Mouse (Mus musculus) gastrocnemius, adult 18-20 months (tissue): ENCODE results near the gene Ptpn1. TPM values are rescaled to one million over a fixed set of nuclear protein-coding genes. Genes with fewer than 3 reads are reported as not detected.

Source experiments
- DNase-seq: peaks from one replicate; pipeline ENCODE4 v3.0.0; 2021; ENCODE audit warnings: low spot score
- total RNA-seq, 2 experiments: library from RNA; stranded (reverse); gene quantifications; 2 replicates each; pipeline ENCODE4 v1.2.3; 2021

The Ptpn1 gene
- total RNA-seq, 2 experiments from 2014 or later, result 17.6 to 19.3 TPM

DNA sequence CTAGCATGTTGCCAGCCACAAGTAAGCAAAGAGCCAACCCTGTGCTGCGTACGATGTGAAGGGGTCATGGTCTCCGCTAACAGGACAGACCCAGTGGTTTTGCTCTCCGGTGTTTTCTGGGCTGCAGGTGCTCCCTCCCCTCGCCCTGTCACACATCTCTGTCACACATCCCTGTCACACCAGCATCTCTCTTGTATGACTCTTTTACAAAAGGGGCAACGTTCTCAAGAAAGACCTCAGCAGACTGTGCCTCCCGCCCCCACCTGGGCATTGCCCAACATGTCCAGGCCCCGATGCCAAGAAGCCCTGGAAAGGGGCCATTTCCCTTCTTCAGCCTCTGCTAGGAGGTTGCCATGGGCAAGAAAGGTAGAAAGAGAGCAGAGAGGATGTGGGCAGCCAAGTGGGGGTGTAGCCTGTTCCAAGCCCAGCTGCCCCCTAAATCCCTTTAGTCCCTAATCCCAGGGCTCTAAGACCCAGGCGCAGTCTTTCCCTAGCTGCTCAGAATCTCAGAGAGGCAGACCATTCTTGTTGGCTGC, 10.8 kb upstream of the Ptpn1 start:
- DNase-seq, result no peak

DNA sequence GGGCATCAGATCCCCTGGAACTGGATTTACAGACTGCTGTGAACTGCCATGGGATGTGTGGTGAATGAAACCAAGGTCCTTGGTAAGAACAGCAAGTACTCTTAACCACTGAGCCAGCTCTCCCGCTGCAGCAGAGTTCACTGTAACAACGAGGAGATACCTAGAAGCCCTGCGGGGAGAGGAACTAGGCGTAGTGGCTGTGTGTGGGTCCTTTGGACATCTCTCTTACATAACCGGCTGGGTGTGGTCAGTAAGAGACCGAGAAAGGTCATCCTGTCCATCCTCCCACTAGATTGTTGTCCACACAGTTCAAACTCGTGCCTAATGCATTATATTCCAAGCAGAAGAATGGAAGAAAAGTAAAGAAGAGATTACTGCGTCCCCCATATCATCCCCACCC, 10.0 kb upstream of the Ptpn1 start:
- no peak for DNase-seq

- DNase-seq, result no peak
Observed at GRCm38 (mm10) chr2:167924011-167924410, 7.8 kb upstream of the Ptpn1 start.

DNA sequence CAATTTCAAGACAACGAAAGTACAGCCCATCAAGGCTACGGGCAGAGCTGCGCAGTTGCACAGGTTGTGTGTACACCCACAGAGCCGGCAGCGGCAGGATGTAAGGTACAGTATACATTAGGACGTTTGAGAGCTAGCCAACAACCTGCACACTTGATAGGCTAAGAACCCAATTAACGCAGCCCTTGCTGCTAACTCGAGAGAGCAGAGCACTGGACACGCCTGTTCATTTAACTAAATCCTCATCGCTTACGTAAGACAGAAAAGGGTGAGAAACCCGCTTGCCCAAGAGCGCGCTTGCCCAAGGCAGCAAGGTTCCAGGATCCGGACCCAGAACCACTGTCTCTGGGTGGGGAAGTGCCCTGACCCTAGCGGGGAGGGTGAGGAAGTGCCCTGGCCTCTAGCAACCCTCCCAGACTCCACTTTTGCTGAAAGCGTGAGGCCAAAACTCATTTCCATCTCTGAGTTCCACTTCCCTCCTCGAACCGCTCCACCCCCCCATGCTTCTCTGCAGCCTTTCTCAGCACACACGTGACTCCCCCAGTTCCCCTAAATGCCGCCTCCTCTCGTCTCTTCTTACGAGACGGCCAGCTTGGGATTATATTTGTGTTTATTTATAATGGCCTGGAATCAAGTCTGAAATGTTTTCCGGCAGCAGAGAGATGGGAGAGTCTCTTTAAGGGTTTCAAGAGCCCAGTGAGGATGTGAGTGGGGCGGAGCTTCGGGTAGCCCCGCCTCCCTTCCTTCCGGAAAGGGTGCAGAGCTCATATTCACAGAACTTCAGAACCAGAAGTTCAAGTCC, 6.9 kb upstream of the Ptpn1 start:
- peak; percentile 84 for DNase-seq

DNA sequence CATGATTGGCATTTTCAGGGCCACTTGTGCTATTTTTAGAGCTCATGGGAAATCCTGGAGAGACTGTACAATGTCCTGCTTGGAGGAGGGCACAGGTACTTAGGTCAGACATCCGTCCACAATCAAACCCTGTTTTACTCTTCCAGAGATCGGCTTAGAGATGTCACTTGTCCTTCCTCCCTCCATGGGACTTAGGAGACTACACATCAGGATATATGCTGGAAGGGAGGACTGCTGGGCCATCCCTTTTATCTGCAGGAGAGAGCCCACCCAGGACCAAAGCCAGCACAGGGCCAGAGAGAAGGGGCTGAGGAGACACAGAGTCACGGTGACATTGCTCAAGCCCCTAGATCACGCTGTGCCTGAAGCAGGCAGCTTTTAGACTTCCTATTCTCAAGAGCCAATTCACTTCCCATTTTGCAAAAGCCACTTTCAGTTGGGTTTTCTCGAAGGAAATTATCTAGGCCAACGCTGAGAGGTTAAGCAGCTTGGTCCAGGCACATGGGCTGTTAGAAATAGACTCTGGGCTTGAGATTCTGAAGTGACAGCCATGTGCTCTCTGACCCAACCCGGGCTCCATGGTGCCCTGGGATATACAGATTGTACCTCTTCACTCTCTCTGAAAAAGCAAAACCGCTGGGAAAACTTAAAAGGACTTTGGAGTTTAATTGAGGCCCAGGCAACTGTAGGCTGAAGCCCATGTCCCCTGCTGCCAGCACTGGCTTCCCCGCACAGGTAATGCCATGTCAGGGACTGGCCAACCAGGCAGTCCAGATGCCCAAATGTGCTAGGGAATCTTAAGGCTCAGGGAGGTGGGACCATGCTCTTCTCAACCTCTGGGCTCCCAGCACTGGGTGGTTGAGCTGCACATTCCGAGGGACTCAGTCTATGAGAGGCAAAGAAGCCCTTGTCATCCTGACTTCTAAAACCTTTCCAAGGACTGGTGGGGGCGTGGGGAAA, 5.7 kb upstream of the Ptpn1 start:
- DNase-seq, result no peak

DNA sequence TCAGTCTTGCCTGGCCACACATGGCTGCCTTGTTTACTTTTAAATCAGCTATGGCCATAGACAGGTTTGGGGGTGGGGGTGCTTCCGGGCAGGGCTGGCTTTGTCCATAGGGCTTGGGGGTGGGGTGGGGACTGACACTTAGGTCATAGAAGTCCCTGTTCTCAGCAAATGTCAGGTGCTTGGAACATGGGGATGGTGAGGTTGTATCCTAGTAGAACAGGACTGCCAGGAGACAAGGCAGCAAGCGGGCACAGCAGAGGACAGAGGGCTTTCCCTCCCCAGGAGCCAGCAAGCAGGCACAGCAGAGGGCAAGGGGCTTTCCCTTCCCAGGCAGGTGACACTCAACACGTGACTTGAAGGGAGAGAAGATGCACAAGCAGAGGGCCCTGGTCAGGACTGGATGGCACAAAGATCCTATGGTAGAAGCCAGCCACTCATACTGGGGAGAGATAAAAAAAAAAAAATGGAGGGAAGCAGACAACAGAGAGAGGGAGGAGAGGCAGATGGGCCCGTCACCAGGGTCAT, 3.8 kb upstream of the Ptpn1 start:
- no peak for DNase-seq

GRCm38 (mm10) chr2:167928972-167929371, 2.9 kb upstream of the Ptpn1 start:
- DNase-seq, result no peak

- no peak for DNase-seq
Observed at GRCm38 (mm10) chr2:167930975-167931374, 882 bp upstream of the Ptpn1 start.

DNA sequence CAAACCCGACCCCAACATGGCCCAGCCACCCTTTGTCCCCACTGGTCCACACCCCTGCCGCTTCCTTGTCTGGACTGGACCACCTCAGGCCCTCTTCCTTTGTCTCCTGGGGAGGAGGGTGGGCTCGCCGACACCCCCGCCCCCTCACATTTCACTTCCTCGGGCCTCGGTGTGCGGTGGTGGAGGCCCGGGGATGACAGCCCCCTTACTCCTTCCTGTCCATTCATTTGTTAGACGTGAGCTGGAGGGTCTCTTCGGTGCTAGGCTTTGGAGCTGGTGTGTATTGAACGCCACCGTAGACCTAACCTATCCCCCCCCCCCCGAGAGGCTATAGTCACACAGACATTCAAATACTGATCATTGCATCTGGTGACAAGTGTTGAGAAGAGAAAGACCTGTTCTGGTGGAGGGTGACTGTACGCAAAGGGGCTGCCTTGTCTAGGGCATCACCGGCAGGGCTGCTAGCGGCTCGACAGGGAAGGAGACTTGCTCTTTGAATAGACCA, 922 bp downstream of the Ptpn1 start:
- no peak for DNase-seq

- DNase-seq, result no peak
Observed at GRCm38 (mm10) chr2:167933397-167933796, 1.5 kb downstream of the Ptpn1 start.

DNA sequence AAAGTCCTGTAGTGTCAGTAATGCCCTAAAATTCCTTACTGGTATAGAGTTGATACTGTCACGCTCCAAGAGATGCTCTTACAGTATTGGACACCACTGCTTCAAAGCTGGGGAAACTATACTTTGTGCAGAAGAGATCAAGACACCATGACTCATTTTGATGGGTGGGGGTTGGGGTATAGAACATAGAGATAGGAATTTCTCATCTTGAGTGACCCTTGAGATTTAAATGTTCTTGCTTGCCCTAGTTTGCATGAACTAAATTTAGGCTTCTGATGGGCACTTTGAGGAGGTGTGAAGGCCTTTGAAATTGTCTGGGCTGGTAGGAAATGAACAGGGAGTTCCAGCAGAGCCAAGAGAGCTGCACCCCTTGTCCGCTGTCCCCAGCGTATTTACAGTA, 4.1 kb downstream of the Ptpn1 start:
- DNase-seq, result no peak

- no peak for DNase-seq
Observed at GRCm38 (mm10) chr2:167938786-167939185, 6.9 kb downstream of the Ptpn1 start.

DNA sequence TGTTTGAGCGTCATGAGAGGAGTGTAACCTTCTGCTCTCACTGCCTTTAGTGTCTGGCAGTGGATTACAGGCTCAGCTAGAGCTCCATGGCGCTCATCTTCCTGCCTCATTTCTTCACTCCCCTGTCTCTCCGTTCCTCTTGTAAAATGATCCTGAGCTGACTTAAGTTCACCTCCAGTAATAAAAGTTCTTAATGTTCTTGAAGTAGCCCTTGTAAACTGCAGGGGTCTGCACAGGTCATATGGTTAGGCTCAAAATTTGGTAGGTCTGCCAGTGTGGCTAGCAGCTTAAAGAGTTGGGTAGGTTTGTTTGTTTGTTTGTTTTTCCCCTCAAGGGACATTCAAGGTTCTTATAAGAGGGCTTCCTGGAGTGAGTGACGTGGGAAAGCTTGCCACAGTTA, 7.3 kb downstream of the Ptpn1 start:
- DNase-seq, result no peak

DNA sequence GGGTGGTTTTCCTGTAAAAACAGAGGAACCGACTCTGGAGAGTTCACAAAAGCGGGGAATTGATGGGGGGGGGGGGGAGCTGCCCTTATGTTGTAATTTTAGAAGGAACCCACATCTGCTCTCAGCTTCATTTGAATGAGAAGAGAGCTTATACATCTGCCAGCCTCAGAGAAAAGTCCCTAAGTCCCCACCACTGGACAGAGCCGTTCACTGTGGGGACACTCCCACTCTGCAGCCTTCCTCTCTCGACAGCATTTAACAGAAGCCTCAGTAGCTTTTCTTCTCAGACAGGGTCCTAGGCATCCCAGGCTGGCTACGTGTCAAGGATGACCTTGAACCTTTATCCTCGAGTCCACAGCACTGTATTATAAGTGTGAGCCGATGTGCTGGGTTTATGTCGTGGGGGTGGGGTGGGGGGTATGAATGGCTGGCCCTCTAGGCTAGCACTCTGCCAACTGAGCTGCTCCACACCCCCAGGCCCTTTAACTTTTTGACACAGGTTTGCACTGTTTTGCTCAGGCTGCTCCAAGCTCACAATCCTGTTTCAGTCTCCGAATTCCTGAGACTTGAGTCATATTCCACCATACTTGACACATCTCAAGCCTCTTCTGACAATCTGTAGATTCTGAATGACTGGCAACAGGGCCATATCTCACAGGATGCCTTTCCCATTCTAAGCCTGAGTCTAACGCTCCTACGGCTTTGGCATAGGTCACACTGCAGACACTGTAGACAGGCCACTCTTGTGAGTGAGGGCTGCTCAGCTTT, 8.0 kb downstream of the Ptpn1 start:
- no peak for DNase-seq

GRCm38 (mm10) chr2:167940636-167941035, 8.8 kb downstream of the Ptpn1 start:
- no peak for DNase-seq

DNA sequence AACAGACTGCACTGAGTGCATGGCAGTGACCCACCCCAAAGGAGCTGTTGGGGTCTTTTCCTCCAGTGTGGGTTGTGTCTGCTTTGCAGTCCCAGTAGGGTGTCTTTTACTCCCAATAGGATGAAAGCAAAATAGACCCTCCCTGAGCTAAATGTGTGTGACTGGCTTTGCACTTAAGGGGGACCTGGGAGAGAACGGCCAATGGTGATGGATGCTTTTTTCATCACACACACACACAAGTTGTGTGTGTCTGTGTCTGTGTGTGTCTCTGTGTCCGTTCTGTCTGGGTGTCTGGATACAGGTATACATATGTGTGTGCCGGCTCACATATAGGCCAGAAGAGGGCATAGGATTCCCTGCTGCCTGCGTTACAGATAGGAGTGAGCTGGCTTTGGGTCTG, 9.5 kb downstream of the Ptpn1 start:
- no peak for DNase-seq

- no peak for DNase-seq
Observed at GRCm38 (mm10) chr2:167941745-167942176, 9.9 kb downstream of the Ptpn1 start.

DNA sequence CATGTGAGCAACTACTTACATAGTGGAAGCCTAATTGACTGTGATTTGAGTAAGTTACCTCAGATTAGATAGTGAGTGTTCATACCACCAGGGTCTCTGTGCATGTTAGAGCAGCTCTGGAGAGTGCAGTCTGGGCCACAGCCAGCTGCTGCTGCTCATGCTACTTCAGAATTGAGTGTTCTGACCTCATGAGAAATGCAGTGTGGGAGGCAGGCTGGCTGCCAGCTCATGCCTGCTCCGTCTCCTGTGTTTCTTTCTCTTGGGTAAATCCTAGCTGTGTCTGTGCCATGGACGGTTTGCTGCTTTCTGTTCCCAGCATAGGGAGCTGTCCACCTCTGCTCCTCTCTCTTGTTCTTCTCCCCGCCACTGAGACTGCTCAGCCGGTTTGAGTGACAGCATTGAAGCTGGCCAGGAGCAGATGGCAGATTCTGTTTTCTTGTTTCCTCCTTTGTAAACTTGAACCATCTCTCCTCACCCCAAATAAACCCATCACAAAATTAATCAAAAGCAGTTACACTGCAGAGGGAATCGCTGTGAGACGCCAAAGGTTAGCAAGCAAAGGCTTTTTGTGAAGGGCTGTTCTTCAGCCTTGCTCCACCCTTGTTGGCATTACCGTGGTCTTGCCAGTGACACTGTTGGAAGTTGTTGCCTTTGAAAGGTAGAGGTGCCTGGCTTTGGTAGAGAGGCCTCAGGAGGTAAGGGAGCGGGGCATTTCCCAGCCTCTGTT, 10.5 kb downstream of the Ptpn1 start:
- DNase-seq, result peak; percentile 51

DNA sequence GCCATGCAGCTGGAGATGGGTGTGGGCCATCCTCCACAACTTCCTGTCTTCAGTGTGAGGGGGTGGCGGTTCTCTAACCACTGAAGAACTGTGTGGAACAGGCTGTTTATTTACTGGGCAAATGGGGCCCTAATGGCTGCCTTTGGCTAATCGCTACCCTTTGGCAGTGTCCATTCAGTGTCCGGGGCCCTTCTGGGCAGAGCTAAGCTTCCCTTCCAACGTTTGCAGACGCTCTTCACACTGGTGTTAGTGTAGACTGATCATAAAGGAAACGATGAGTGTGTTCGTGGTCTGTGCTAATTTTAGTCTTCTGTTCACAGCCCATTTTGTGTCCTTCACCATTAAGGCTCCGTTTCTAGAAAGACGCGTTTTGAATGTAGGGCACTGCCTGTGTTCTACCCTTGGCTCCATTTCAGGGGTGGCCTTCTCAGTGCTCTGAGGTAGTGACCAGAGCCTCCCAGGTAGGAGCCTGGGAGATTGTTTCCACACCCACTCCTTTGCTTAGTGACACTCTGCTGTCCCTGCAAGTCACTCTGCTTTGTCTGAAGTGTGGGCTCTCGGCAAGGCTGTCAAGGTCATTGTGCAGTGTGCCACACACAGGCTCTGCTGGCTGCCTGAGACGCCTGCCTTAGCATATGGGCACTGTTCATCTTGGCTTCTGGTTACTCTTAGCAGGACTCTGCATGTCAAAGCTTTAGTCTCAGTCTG, 11.2 kb downstream of the Ptpn1 start:
- DNase-seq, result peak; percentile 53

- DNase-seq, result no peak
Observed at GRCm38 (mm10) chr2:167944193-167944592, 12.3 kb downstream of the Ptpn1 start.
